Comparison of ENCODE assay signal across 9 mouse cellular contexts in genomic region chr14:60738434-60738938, GRCm38 (mm10). TPM values are rescaled to one million over a fixed set of nuclear protein-coding genes. Genes with fewer than 3 reads are reported as not detected.
A peak's percentile ranks its signal among the peaks of the same experiment; 100 is the strongest.
DNase-seq lines count a peak whose midpoint lies in the region; ATAC-seq and TF ChIP-seq lines count a peak whose summit lies in the region.
"Had no signal": no experiment of that assay in that cellular context is flagged by ENCODE, and none has a peak within 500 bp of the region (broad histone marks: within the 10 kb centered on the region; RNA-seq: fewer than 3 reads in every experiment).

No protein-coding gene starts in this region.

- TF ChIP-seq POLR2A in liver, adult 2 months (IDR thresholded peaks at IDR 0.05; ENCODE audit: extremely low read depth, insufficient read depth, low read length), result no peak

- no peak overlapping the region for H3K4me2 ChIP-seq in forebrain, embryonic 13.5 days
- peak overlapping the region; percentile 8; the same call in 1 of the 2 replicates for H3K4me2 ChIP-seq in liver, embryonic 11.5 days
- H3K4me2 ChIP-seq in stomach, embryonic 14.5 days (replicated peaks; ENCODE audit: low read depth, low read length), result no peak overlapping the region

- no peaks in the 10 kb centered on the region for H3K36me3 ChIP-seq in liver, adult 2 months (ENCODE audit: control insufficient read depth, insufficient read depth, low read length)
- peaks cover 4% of the 10 kb centered on the region; the same call in 1 of the 2 replicates for H3K36me3 ChIP-seq in forebrain, embryonic 13.5 days (ENCODE audit: poor library complexity, severe bottlenecking)
- no peaks in the 10 kb centered on the region for H3K36me3 ChIP-seq in liver, embryonic 11.5 days (ENCODE audit: control insufficient read depth, insufficient read depth, low read length)
- no peaks in the 10 kb centered on the region for H3K36me3 ChIP-seq in stomach, embryonic 14.5 days (ENCODE audit: control insufficient read depth, insufficient read depth, low read length)

- H3K4me3 ChIP-seq in liver, adult 2 months (ENCODE audit: insufficient read depth, low read depth, low read length), result no peak overlapping the region
- no peak overlapping the region for H3K4me3 ChIP-seq in forebrain, embryonic 13.5 days
- no peak overlapping the region for H3K4me3 ChIP-seq in liver, embryonic 11.5 days (ENCODE audit: low read depth, low read length)
- H3K4me3 ChIP-seq in stomach, embryonic 14.5 days (ENCODE audit: low read depth, low read length), result no peak overlapping the region

- H3K9me3 ChIP-seq in forebrain, embryonic 13.5 days (replicated peaks), result no peaks in the 10 kb centered on the region
- no peaks in the 10 kb centered on the region for H3K9me3 ChIP-seq in liver, embryonic 11.5 days (ENCODE audit: control insufficient read depth, low read length)
- no peaks in the 10 kb centered on the region for H3K9me3 ChIP-seq in stomach, embryonic 14.5 days (ENCODE audit: control insufficient read depth, low read depth, low read length)

- peaks cover 2% of the 10 kb centered on the region; the same call in 1 of the 2 replicates for H3K4me1 ChIP-seq in liver, adult 2 months (ENCODE audit: control insufficient read depth, insufficient read depth, low read length)
- peaks cover 88% of the 10 kb centered on the region for H3K4me1 ChIP-seq in forebrain, embryonic 13.5 days
- peaks cover 32% of the 10 kb centered on the region for H3K4me1 ChIP-seq in liver, embryonic 11.5 days (replicated peaks; ENCODE audit: control insufficient read depth, insufficient read depth, low read length)
- peaks cover 47% of the 10 kb centered on the region for H3K4me1 ChIP-seq in stomach, embryonic 14.5 days (ENCODE audit: control insufficient read depth, insufficient read depth, low read length)

- no peak for TF ChIP-seq CTCF in liver, adult 2 months (IDR thresholded peaks at IDR 0.05; ENCODE audit: low read depth, low read length)

- ATAC-seq in forebrain, embryonic 13.5 days, result no peak
- ATAC-seq in liver, embryonic 11.5 days (replicated peaks; ENCODE audit: low FRiP score), result no peak
- no peak for ATAC-seq in stomach, embryonic 14.5 days (ENCODE audit: insufficient number of reproducible peaks, insufficient read depth, low FRiP score, low read depth)

- 66% methylated on average over 10 of the region's 10 CpGs for WGBS in liver, adult 2 months
- 66% methylated on average over 10 of the region's 10 CpGs for WGBS in forebrain, embryonic 13.5 days
- 45% methylated on average over 10 of the region's 10 CpGs for WGBS in liver, embryonic 11.5 days
- 58% methylated on average over 10 of the region's 10 CpGs for WGBS in stomach, embryonic 14.5 days

- peak overlapping the region; percentile 33 for H3K27ac ChIP-seq in liver, adult 2 months (replicated peaks; ENCODE audit: insufficient read depth, low read depth, low read length)
- H3K27ac ChIP-seq in forebrain, embryonic 13.5 days, result peak overlapping the region; percentile 71
- peak overlapping the region; percentile 47 for H3K27ac ChIP-seq in liver, embryonic 11.5 days (ENCODE audit: low read depth, low read length)
- peak overlapping the region; percentile 59; the same call in 1 of the 2 replicates for H3K27ac ChIP-seq in stomach, embryonic 14.5 days (ENCODE audit: low read length)

- H3K27me3 ChIP-seq in liver, adult 2 months (ENCODE audit: control insufficient read depth, insufficient read depth, low read length), result no peaks in the 10 kb centered on the region
- H3K27me3 ChIP-seq in forebrain, embryonic 13.5 days, result no peaks in the 10 kb centered on the region
- H3K27me3 ChIP-seq in liver, embryonic 11.5 days (replicated peaks; ENCODE audit: control insufficient read depth, insufficient read depth, low read length), result no peaks in the 10 kb centered on the region
- no peaks in the 10 kb centered on the region for H3K27me3 ChIP-seq in stomach, embryonic 14.5 days (ENCODE audit: control insufficient read depth, insufficient read depth, low read length)

- no peak overlapping the region for H3K9ac ChIP-seq in liver, adult 2 months (ENCODE audit: low read depth, low read length)
- no peak overlapping the region for H3K9ac ChIP-seq in forebrain, embryonic 13.5 days
- H3K9ac ChIP-seq in liver, embryonic 11.5 days (ENCODE audit: low read depth, low read length), result no peak overlapping the region
- H3K9ac ChIP-seq in stomach, embryonic 14.5 days (replicated peaks; ENCODE audit: low read depth, low read length), result no peak overlapping the region

- peak; percentile 23 for DNase-seq in liver, adult 2 months (ENCODE audit: extremely low read depth, low read depth, low spot score)
- no peak for DNase-seq in liver
- no peak for DNase-seq in liver, embryonic 11.5 days (ENCODE audit: low spot score)
- no peak for DNase-seq in retina, postnatal 1 day
- no peak for DNase-seq in kidney, adult 9 months
- DNase-seq in c-Kit-positive CD71-positive TER-119-positive erythroid progenitor cells, embryonic 14.5 days (ENCODE audit: low spot score), result no peak

- no peaks in the 10 kb centered on the region; the same call in 1 of the 2 replicates for H3K79me2 ChIP-seq in liver, adult 2 months (ENCODE audit: control insufficient read depth, insufficient read depth, low read length)

RNA-seq across cellular contexts. Expression of gene C1qtnf9, which starts 29.4 kb away (rescaled TPM):
- total RNA-seq in liver, adult 2 months (2014; rRNA removed), result 0.34 and 0.46 TPM in 2 replicates
- 0.07 and 0.24 TPM in 2 replicates for polyA plus RNA-seq in liver, adult 2 months (2012; rRNA removed)
- 0.22 and 0.39 TPM in 2 replicates for polyA plus RNA-seq in forebrain, embryonic 13.5 days (2015; fragmentation: Nextera tagmentation; extraction: Ambion mirVana)
- 0.09 and 0.19 TPM in 2 replicates for polyA plus RNA-seq in liver, embryonic 11.5 days (2014; fragmentation: Nextera tagmentation; extraction: Ambion mirVana)
- polyA plus RNA-seq in stomach, embryonic 14.5 days (2014; fragmentation: Nextera tagmentation; extraction: Ambion mirVana), result 0.33 and 0.73 TPM in 2 replicates
- polyA plus RNA-seq: neural tube, embryonic 11.5 days had no signal

RNA-seq across cellular contexts. Expression of gene Mipep, which starts 45.9 kb away (rescaled TPM):
- total RNA-seq in liver, adult 2 months (2014; rRNA removed), result 26.0 and 30.1 TPM in 2 replicates
- 13.9 and 15.2 TPM in 2 replicates for polyA plus RNA-seq in liver, adult 2 months (2012; rRNA removed)
- 18.3 and 19.5 TPM in 2 replicates for polyA plus RNA-seq in forebrain, embryonic 13.5 days (2015; fragmentation: Nextera tagmentation; extraction: Ambion mirVana)
- 27.8 TPM in 2 replicates for polyA plus RNA-seq in liver, embryonic 11.5 days (2014; fragmentation: Nextera tagmentation; extraction: Ambion mirVana)
- 22.3 and 24.0 TPM in 2 replicates for polyA plus RNA-seq in stomach, embryonic 14.5 days (2014; fragmentation: Nextera tagmentation; extraction: Ambion mirVana)
